Mouse (Mus musculus): ENCODE results near the gene Tmem52b. TPM values are rescaled to one million over a fixed set of nuclear protein-coding genes. Genes with fewer than 3 reads are reported as not detected.

The Tmem52b gene
- total and polyA plus RNA-seq, 3 experiments = not detected

- no peak for TF ChIP-seq BHLHE40 (IDR thresholded peaks at IDR 0.05; ENCODE audit: low read depth, low read length)
- no peak for TF ChIP-seq USF2 (conservative IDR thresholded peaks at IDR 0.05; ENCODE audit: low read depth, low read length)
- no peak for TF ChIP-seq POLR2A (IDR thresholded peaks at IDR 0.05; ENCODE audit: low read depth, low read length)
- no peak for TF ChIP-seq ZKSCAN1 (IDR thresholded peaks at IDR 0.05; ENCODE audit: borderline replicate concordance, low read depth, low read length)
- TF ChIP-seq TCF12 (IDR thresholded peaks at IDR 0.05; ENCODE audit: low read depth, low read length) = no peak
Measured at GRCm38 (mm10) chr6:129476404-129477126, 35.8 kb upstream of the Tmem52b start (continued).

GRCm38 (mm10) chr6:129480089-129480958 is 32.0 kb upstream of the Tmem52b start:
- no peaks in the 10 kb centered on the region for H3K9me3 ChIP-seq (replicated peaks; ENCODE audit: low read length)
- no peak for DNase-seq (ENCODE audit: extremely low read depth)
- H3K36me3 ChIP-seq (replicated peaks in 1 of 2; ENCODE audit: control insufficient read depth in 1 of 2, insufficient read depth in 1 of 2, low read length in 1 of 2) = no peaks in the 10 kb centered on the region
- no peak overlapping the region for H3K9ac ChIP-seq (ENCODE audit: insufficient read depth, low read depth)
- H3K4me3 ChIP-seq (replicated peaks in 1 of 3; ENCODE audit: low read depth in 2 of 3, low read length in 2 of 3, poor library complexity in 1 of 3) = no peak overlapping the region
- in situ Hi-C loops (cut with MboI; ENCODE audit: low pct_ligation_motif_present, low pct_unique_long_range_greater_than_20kb, low sequenced_read_pairs) = no loop called here
- dilution Hi-C loops (cut with MboI; ENCODE audit: extremely low pct_ligation_motif_present, extremely low pct_unique_long_range_greater_than_20kb, low sequenced_read_pairs) = no loop called here
- no peaks in the 10 kb centered on the region for H3K27me3 ChIP-seq (replicated peaks)
- no peaks in the 10 kb centered on the region for H3K4me1 ChIP-seq (ENCODE audit: control insufficient read depth in 1 of 2, insufficient read depth in 2 of 2)
- no peak overlapping the region for H3K4me2 ChIP-seq (ENCODE audit: insufficient read depth, low read depth, poor library complexity, severe bottlenecking)
- TF ChIP-seq BHLHE40 (IDR thresholded peaks at IDR 0.05; ENCODE audit: low read depth, low read length) (no peak), MAFK (IDR thresholded peaks at IDR 0.05; ENCODE audit: insufficient replicate concordance, low read length) (no peak), JUND (conservative IDR thresholded peaks at IDR 0.05; ENCODE audit: low read depth, low read length) (no peak), CHD2 (IDR thresholded peaks at IDR 0.05; ENCODE audit: low read length) (no peak), CHD1 (IDR thresholded peaks at IDR 0.05; ENCODE audit: low read depth, low read length) (no peak), RCOR1 (conservative IDR thresholded peaks at IDR 0.05; ENCODE audit: low read depth, low read length) (no peak), MAX (IDR thresholded peaks at IDR 0.05; ENCODE audit: low read length) (no peak), MAZ (IDR thresholded peaks at IDR 0.05; ENCODE audit: low read depth, low read length) (no peak), ZMIZ1 (IDR thresholded peaks at IDR 0.05; ENCODE audit: low read depth, low read length) (no peak), IRF4 (IDR thresholded peaks at IDR 0.05; ENCODE audit: low read depth, low read length) (no peak), JUN (IDR thresholded peaks at IDR 0.05; ENCODE audit: insufficient read depth, low read depth, low read length) (no peak), POLR2A (IDR thresholded peaks at IDR 0.05; ENCODE audit: low read depth, low read length) (no peak)
- H3K27ac ChIP-seq (ENCODE audit: insufficient read depth, low read depth) = no peak overlapping the region
- H3K79me2 ChIP-seq (replicated peaks; ENCODE audit: control insufficient read depth, extremely low read depth, insufficient read depth, poor library complexity, severe bottlenecking) = no peaks in the 10 kb centered on the region

GRCm38 (mm10) chr6:129494924-129495323 is 17.4 kb upstream of the Tmem52b start:
- Histone ChIP-seq H3K27me3 (replicated peaks) (no peaks in the 10 kb centered on the region), H3K4me3 (replicated peaks in 1 of 3; ENCODE audit: low read depth in 2 of 3, low read length in 2 of 3, poor library complexity in 1 of 3) (no peak overlapping the region), H3K79me2 (replicated peaks; ENCODE audit: control insufficient read depth, extremely low read depth, insufficient read depth, poor library complexity, severe bottlenecking) (no peaks in the 10 kb centered on the region), H3K4me2 (ENCODE audit: insufficient read depth, low read depth, poor library complexity, severe bottlenecking) (no peak overlapping the region), H3K36me3 (replicated peaks in 1 of 2; ENCODE audit: control insufficient read depth in 1 of 2, insufficient read depth in 1 of 2, low read length in 1 of 2) (no peaks in the 10 kb centered on the region), H3K9ac (ENCODE audit: insufficient read depth, low read depth) (no peak overlapping the region), H3K27ac (ENCODE audit: insufficient read depth, low read depth) (no peak overlapping the region), H3K4me1 (ENCODE audit: control insufficient read depth in 1 of 2, insufficient read depth in 2 of 2) (peaks cover 0 to 12% of the 10 kb centered on the region in 2 experiments; a peak in 2 of 4 replicates), H3K9me3 (replicated peaks; ENCODE audit: low read length) (no peaks in the 10 kb centered on the region)
- DNase-seq (ENCODE audit: extremely low read depth) = no peak
- in situ Hi-C loops (cut with MboI; ENCODE audit: low pct_ligation_motif_present, low pct_unique_long_range_greater_than_20kb, low sequenced_read_pairs) (no loop called here), dilution Hi-C loops (cut with MboI; ENCODE audit: extremely low pct_ligation_motif_present, extremely low pct_unique_long_range_greater_than_20kb, low sequenced_read_pairs) (no loop called here)
- TF ChIP-seq MYC (IDR thresholded peaks at IDR 0.05; ENCODE audit: low read depth, low read length) (no peak), NRF1 (IDR thresholded peaks at IDR 0.05; ENCODE audit: low read depth, low read length) (no peak), USF1 (IDR thresholded peaks at IDR 0.05; ENCODE audit: low read depth, low read length) (no peak), GABPA (IDR thresholded peaks at IDR 0.05; ENCODE audit: insufficient replicate concordance, low read depth, low read length) (no peak), POLR2AphosphoS2 (IDR thresholded peaks at IDR 0.05; ENCODE audit: low read depth, low read length) (no peak), MEF2A (IDR thresholded peaks at IDR 0.05; ENCODE audit: borderline replicate concordance, low read depth, low read length) (no peak), PAX5 (IDR thresholded peaks at IDR 0.05; ENCODE audit: low read length) (no peak), IRF4 (IDR thresholded peaks at IDR 0.05; ENCODE audit: low read depth, low read length) (no peak), TBP (conservative IDR thresholded peaks at IDR 0.05; ENCODE audit: low read depth, low read length) (no peak), UBTF (IDR thresholded peaks at IDR 0.05; ENCODE audit: low read depth, low read length) (no peak), SIN3A (IDR thresholded peaks at IDR 0.05; ENCODE audit: low read length) (no peak), CHD1 (IDR thresholded peaks at IDR 0.05; ENCODE audit: low read depth, low read length) (no peak), RAD21 (IDR thresholded peaks at IDR 0.05; ENCODE audit: low read depth, low read length) (no peak), NELFE (IDR thresholded peaks at IDR 0.05; ENCODE audit: low read depth, low read length) (no peak), POLR2A (IDR thresholded peaks at IDR 0.05; ENCODE audit: low read depth, low read length) (no peak)

Data from CH12.LX (cell line).